Mouse (Mus musculus): ENCODE data around the gene Myd88.

DNA sequence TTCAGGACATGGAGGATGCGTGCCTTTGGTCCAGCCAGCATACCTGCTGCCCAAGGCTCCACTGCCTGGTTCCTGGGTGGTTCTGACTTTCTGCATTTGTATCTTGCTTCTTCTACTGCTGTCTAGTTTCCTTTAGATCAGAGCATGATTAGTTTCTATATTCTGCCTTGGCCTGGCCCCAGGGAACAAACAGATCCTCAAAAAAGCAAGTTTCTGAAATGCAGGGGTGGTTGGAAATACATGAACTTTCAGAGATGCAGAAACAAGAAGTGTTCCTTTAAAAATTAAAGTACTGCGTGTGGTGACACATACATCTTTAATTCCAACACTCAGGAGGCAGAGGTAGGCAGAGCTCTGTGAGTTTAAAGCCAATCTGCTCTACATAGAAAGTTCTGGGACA, 6.4 kb downstream of the Myd88 start:
- no peak for TF ChIP-seq EP300 (IDR thresholded peaks at IDR 0.05; ENCODE audit: low read depth)
- no peak for TF ChIP-seq CTCF (IDR thresholded peaks at IDR 0.05; ENCODE audit: low read depth)

Measured in liver, embryonic 14.5 days (tissue).